Mouse (Mus musculus) testis, adult 2 months (tissue): ENCODE data around the gene Calr. TPM values are rescaled to one million over a fixed set of nuclear protein-coding genes. Genes with fewer than 3 reads are reported as not detected.

Experiments used
- H3K27ac ChIP-seq: fragments of 200-500 bp; 2 replicates; pipeline ENCODE4 v1.5.1; 2012; ENCODE audit warnings: low read depth, low read length; ENCODE audit not compliant: control insufficient read depth, insufficient read depth
- H3K27me3 ChIP-seq: fragments of 200-500 bp; 2 replicates; pipeline ENCODE4 v1.6.1; 2012; ENCODE audit warnings: mild to moderate bottlenecking, low read length, moderate library complexity; ENCODE audit not compliant: control insufficient read depth, insufficient read depth
- H3K36me3 ChIP-seq: fragments of 200-500 bp; 2 replicates; pipeline ENCODE4 v1.6.1; 2012; ENCODE audit warnings: mild to moderate bottlenecking, low read length; ENCODE audit not compliant: control insufficient read depth, insufficient read depth
- H3K4me1 ChIP-seq: fragments of 200-500 bp; 2 replicates; pipeline ENCODE4 v1.6.1; 2012; ENCODE audit warnings: low read length; ENCODE audit not compliant: control insufficient read depth, insufficient read depth
- H3K4me3 ChIP-seq: fragments of 200-500 bp; 2 replicates; pipeline ENCODE4 v1.5.1; 2012; ENCODE audit warnings: low read depth, mild to moderate bottlenecking, low read length, moderate library complexity, mixed read lengths; ENCODE audit not compliant: control insufficient read depth
- CTCF ChIP-seq: fragments of 200-500 bp; IDR thresholded peaks from 2 replicates; pipeline ENCODE4 v1.5.1; 2012; ENCODE audit warnings: low read depth, mild to moderate bottlenecking, inconsistent platforms, low read length, moderate library complexity; ENCODE audit not compliant: control insufficient read depth, insufficient read depth, insufficient replicate concordance
- POLR2A ChIP-seq: fragments of 200-500 bp; IDR thresholded peaks from 2 replicates; pipeline ENCODE4 v1.6.1; 2012; ENCODE audit warnings: low read depth, mild to moderate bottlenecking, inconsistent platforms, low read length, moderate library complexity; ENCODE audit not compliant: control insufficient read depth
- polyA plus RNA-seq: library from polyadenylated mRNA; depleted of rRNA; stranded (reverse); fragments of >200 nt; gene quantifications from 2 replicates; pipeline ENCODE4 v1.2.3, GENCODE M21; 2012; rRNA removed

Gene Calr
- polyA plus RNA-seq, 1 experiment = 384 TPM

DNA sequence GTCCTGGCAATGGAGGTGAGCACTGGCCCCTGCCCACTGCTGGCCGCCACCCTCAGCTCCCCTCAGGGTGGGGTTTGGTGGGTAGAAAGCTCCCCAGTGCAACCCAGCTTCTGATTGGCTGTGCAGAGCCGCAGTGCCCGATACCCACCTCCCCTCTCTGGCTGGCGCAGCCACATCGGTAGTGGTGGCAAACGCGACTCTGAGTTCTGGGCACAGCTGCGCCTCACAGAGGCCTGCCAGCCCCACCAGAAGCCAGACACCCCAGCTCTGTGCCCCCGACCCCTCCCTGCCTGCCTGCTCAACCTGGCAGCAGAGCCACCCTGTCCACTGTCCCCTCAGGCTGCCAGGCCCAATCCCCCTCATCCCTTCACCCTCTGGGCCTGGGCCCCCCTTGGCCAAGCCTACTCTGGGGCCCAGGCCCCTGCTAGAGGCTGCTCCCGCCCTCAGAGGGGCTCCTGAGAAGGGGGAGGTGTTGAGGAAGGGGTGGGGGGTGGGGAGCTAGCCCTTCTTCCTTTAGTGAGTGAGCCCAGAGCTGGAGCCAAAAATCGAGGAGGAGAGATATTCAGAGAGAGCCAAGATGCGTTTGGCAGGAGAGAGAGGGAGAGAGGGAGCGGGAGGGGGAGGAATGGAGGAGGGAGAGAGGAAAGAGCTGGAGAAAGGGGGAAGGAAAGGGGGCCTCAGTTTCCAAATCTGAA, 52.8 kb downstream of the Calr start:
- Histone ChIP-seq H3K27ac (no peak overlapping the region), H3K4me3 (no peak overlapping the region), H3K4me1 (peaks cover 2% of the 10 kb centered on the region)

DNA sequence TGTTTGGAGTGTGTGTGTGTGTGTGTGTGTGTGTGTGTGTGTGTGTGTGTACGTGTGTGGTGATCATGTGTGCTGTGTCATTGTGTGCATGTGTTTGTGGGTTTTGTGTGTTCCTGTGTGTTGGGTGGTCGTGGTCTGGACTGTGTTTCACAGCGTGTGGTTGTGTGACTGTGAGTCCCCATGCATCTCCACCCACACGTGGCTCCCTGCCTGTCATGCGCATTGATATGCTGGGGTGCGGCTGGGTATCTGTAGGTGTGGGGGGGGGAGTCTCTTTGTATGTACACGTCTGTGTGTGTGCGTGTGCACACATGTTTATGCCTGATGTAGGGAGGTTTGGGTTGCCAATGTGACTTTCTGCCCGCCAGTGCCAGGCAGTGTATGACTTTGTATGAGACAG, 53.6 kb downstream of the Calr start:
- H3K4me1 ChIP-seq = no peaks in the 10 kb centered on the region; the same call in 1 of the 2 replicates
- no peak overlapping the region for H3K27ac ChIP-seq
- H3K4me3 ChIP-seq = no peak overlapping the region
- TF ChIP-seq CTCF (no peak), POLR2A (no peak)
- H3K36me3 ChIP-seq = no peaks in the 10 kb centered on the region
- no peaks in the 10 kb centered on the region for H3K27me3 ChIP-seq

More for the DNA sequence above, 52.8 kb downstream of the Calr start:
- no peaks in the 10 kb centered on the region for H3K27me3 ChIP-seq
- TF ChIP-seq CTCF = no peak
- no peak for TF ChIP-seq POLR2A
- no peaks in the 10 kb centered on the region for H3K36me3 ChIP-seq

- H3K27me3 ChIP-seq = no peaks in the 10 kb centered on the region
- no peaks in the 10 kb centered on the region for H3K36me3 ChIP-seq
- no peaks in the 10 kb centered on the region; the same call in 1 of the 2 replicates for H3K4me1 ChIP-seq
- no peak overlapping the region for H3K4me3 ChIP-seq
- no peak overlapping the region for H3K27ac ChIP-seq
- TF ChIP-seq CTCF = no peak
- TF ChIP-seq POLR2A = no peak
These were observed 54.2 kb downstream of the Calr start for GRCm38 (mm10) chr8:84792429-84792947.

Other genes starting within 250 kb of the Calr start
- 2.1 and 2.3 TPM in 2 replicates for gene Ier2, start 184.1 kb downstream of the Calr start, polyA plus RNA-seq
- gene Trmt1, start 160.6 kb downstream of the Calr start, polyA plus RNA-seq = 131 and 161 TPM in 2 replicates
- 27.5 and 28.2 TPM in 2 replicates for gene Nacc1, start 159.1 kb downstream of the Calr start, polyA plus RNA-seq
- gene Lyl1, start 145.5 kb downstream of the Calr start, polyA plus RNA-seq = 0.93 and 1.2 TPM in 2 replicates
- gene G430095P16Rik, start 123.9 kb downstream of the Calr start, polyA plus RNA-seq = 0.32 TPM in 2 replicates
- gene Nfix, start 46.6 kb downstream of the Calr start, polyA plus RNA-seq = 4.3 and 5.0 TPM in 2 replicates
- 27.1 and 29.7 TPM in 2 replicates for gene Dand5, start 24.1 kb downstream of the Calr start, polyA plus RNA-seq
- gene Gadd45gip1, start 15.4 kb downstream of the Calr start, polyA plus RNA-seq = 9.4 and 12.0 TPM in 2 replicates
- gene Rad23a, start 6.3 kb downstream of the Calr start, polyA plus RNA-seq = 106 and 110 TPM in 2 replicates
- 50.4 and 55.7 TPM in 2 replicates for gene Farsa, start 10.1 kb upstream of the Calr start, polyA plus RNA-seq
- 101 and 138 TPM in 2 replicates for gene Syce2, start 25.2 kb upstream of the Calr start, polyA plus RNA-seq
- gene Gcdh, start 47.0 kb upstream of the Calr start, polyA plus RNA-seq = 8.1 and 10.5 TPM in 2 replicates
- 0.36 and 0.48 TPM in 2 replicates for gene Klf1, start 55.0 kb upstream of the Calr start, polyA plus RNA-seq
- gene Dnase2a, start 61.6 kb upstream of the Calr start, polyA plus RNA-seq = 1.6 and 2.1 TPM in 2 replicates
- gene Mast1, start 90.4 kb upstream of the Calr start, polyA plus RNA-seq = 1.5 and 1.6 TPM in 2 replicates
- gene Rtbdn, start 100.1 kb upstream of the Calr start, polyA plus RNA-seq = 0.30 and 0.32 TPM in 2 replicates
- gene Gm49661, start 122.5 kb upstream of the Calr start, polyA plus RNA-seq = 477 and 542 TPM in 2 replicates
- 59.6 and 68.5 TPM in 2 replicates for gene Prdx2, start 122.7 kb upstream of the Calr start, polyA plus RNA-seq
- gene Rnaseh2a, start 122.8 kb upstream of the Calr start, polyA plus RNA-seq = 1,424 and 1,585 TPM in 2 replicates
- 5.7 and 9.3 TPM in 2 replicates for gene Junb, start 131.8 kb upstream of the Calr start, polyA plus RNA-seq
- 55.4 and 62.0 TPM in 2 replicates for gene Hook2, start 143.7 kb upstream of the Calr start, polyA plus RNA-seq
- 0.08 TPM in 1 of 2 replicates, not detected in the other for gene Best2, start 167.6 kb upstream of the Calr start, polyA plus RNA-seq
- 203 and 208 TPM in 2 replicates for gene Asna1, start 178.3 kb upstream of the Calr start, polyA plus RNA-seq
- 82.1 and 88.6 TPM in 2 replicates for gene Trir, start 179.9 kb upstream of the Calr start, polyA plus RNA-seq
- 44.7 and 44.9 TPM in 2 replicates for gene Tnpo2, start 190.0 kb upstream of the Calr start, polyA plus RNA-seq
- 83.8 and 91.5 TPM in 2 replicates for gene Fbxw9, start 213.1 kb upstream of the Calr start, polyA plus RNA-seq
- not detected in 2 replicates for gene Gm5741, start 221.0 kb upstream of the Calr start, polyA plus RNA-seq
- 20.0 and 22.2 TPM in 2 replicates for gene Dhps, start 224.8 kb upstream of the Calr start, polyA plus RNA-seq
- gene Wdr83os, start 233.8 kb upstream of the Calr start, polyA plus RNA-seq = 32.1 and 32.6 TPM in 2 replicates
- gene Wdr83, start 234.4 kb upstream of the Calr start, polyA plus RNA-seq = 21.1 and 21.4 TPM in 2 replicates
- gene Man2b1, start 236.3 kb upstream of the Calr start, polyA plus RNA-seq = 19.3 and 19.6 TPM in 2 replicates